Comparison of ENCODE assay signal across 32 mouse cellular contexts in genomic region chr14:51870756-51871155, GRCm38 (mm10). TPM values are rescaled to one million over a fixed set of nuclear protein-coding genes. Genes with fewer than 3 reads are reported as not detected.
A peak's percentile ranks its signal among the peaks of the same experiment; 100 is the strongest.
DNase-seq lines count a peak whose midpoint lies in the region; ATAC-seq and TF ChIP-seq lines count a peak whose summit lies in the region.
"Had no signal": no experiment of that assay in that cellular context is flagged by ENCODE, and none has a peak within 500 bp of the region (broad histone marks: within the 10 kb centered on the region; RNA-seq: fewer than 3 reads in every experiment).

No protein-coding gene starts in this region.

- POLR2A ChIA-PET in Patski (lab: Charles Lee): no interaction called here

- peak; percentile 60 for ATAC-seq in Patski
- ATAC-seq: forebrain, embryonic 14.5 days had no signal

- DNase-seq in lung, postnatal 36 days: peak; percentile 23
- no peak for DNase-seq in lung, postnatal 14 days
- no peak for DNase-seq in Patski (ENCODE audit: low read depth, low spot score)
- DNase-seq in adrenal gland, postnatal 14 days: peak; percentile 61
- DNase-seq in right cerebral cortex, adult 18-20 months: no peak
- DNase-seq in left cerebral cortex, postnatal 36 days (ENCODE audit: low spot score in 2 of 2): no peak
- no peak for DNase-seq in gastrocnemius, adult 18-20 months (ENCODE audit: low spot score)
- DNase-seq: cerebellum, adult 18-20 months; cerebellum, postnatal 25 days; heart, postnatal 4 days; kidney, adult 2 months; kidney, postnatal 10 days; left cerebral cortex, postnatal 4 days; lung, adult 18-20 months; lung, postnatal 4 days; midbrain, embryonic 14.5 days; right cerebral cortex, postnatal 4 days; thymus, postnatal 36 days had no signal

- in situ Hi-C loops in Patski (cut with MboI; ENCODE audit: low pct_unique_long_range_greater_than_20kb): no loop called here

- no peaks in the 10 kb centered on the region for H3K27me3 ChIP-seq in Patski
- H3K27me3 ChIP-seq: embryonic facial prominence, embryonic 12.5 days; heart, embryonic 15.5 days; limb, embryonic 15.5 days had no signal

- TF ChIP-seq CTCF in Patski (IDR thresholded peaks at IDR 0.05): no peak

- intact Hi-C loops in left cerebral cortex, postnatal 36 days (cut with DNase I): no loop called here

- CTCF ChIA-PET in Patski (lab: Charles Lee): interaction anchor here (1.6 kb wide), 1 partner anchor 13 kb away, joined by 6 read pairs; no protein-coding TSS in a partner anchor

RNA-seq across cellular contexts. Expression of gene Mettl17, which starts 13.9 kb away (rescaled TPM):
- polyA plus RNA-seq in Patski (2021): 27.5 TPM
- 37.1 and 39.0 TPM in 2 replicates for total RNA-seq in adrenal gland, postnatal 14 days (2021)
- 10 to 100 TPM; 23.6 to 45.2 TPM for total RNA-seq in left cerebral cortex, postnatal 36 days (2021)
- total RNA-seq in gastrocnemius, adult 18-20 months (2021): 10 to 100 TPM; 12.2 to 19.5 TPM

RNA-seq across cellular contexts. Expression of gene Ear6, which starts 17.3 kb away (rescaled TPM):
- polyA plus RNA-seq in Patski (2021): not detected
- 0.67 TPM in 1 of 2 replicates, not detected in the other for total RNA-seq in adrenal gland, postnatal 14 days (2021)
- not detected for total RNA-seq in left cerebral cortex, postnatal 36 days (2021)
- not detected for total RNA-seq in gastrocnemius, adult 18-20 months (2021)
- total RNA-seq: gastrocnemius, adult 8-10 months; heart, postnatal 4 days; layer of hippocampus, postnatal 10 days; left cerebral cortex, adult 2 months; left cerebral cortex, postnatal 4 days; megakaryocyte-erythroid progenitor cell, adult 5-6 weeks had no signal
- polyA plus RNA-seq: embryonic facial prominence, embryonic 12.5 days; erythroblast, embryonic 14.5 days; forebrain, embryonic 14.5 days; frontal cortex, adult 2 months; heart, embryonic 15.5 days; hindbrain, embryonic 14.5 days; intestine, embryonic 14.5 days; kidney, adult 2 months; limb, embryonic 15.5 days; midbrain, embryonic 14.5 days; neural tube, embryonic 11.5 days; stomach, embryonic 14.5 days had no signal

RNA-seq across cellular contexts. Expression of gene Slc39a2, which starts 21.9 kb away (rescaled TPM):
- 0.15 TPM for polyA plus RNA-seq in Patski (2021)
- total RNA-seq in adrenal gland, postnatal 14 days (2021): 0.63 and 0.64 TPM in 2 replicates
- total RNA-seq in left cerebral cortex, postnatal 36 days (2021): 1 to 10 TPM; 2.6 to 8.1 TPM
- under 1 TPM; 0.33 to 0.57 TPM for total RNA-seq in gastrocnemius, adult 18-20 months (2021)
- polyA plus RNA-seq: erythroblast, embryonic 14.5 days had no signal

RNA-seq across cellular contexts. Expression of gene Ndrg2, which starts 43.2 kb away (rescaled TPM):
- 1.1 TPM for polyA plus RNA-seq in Patski (2021)
- total RNA-seq in adrenal gland, postnatal 14 days (2021): 314 and 338 TPM in 2 replicates
- 100 to 1,000 TPM; 753 to 795 TPM for total RNA-seq in left cerebral cortex, postnatal 36 days (2021)
- total RNA-seq in gastrocnemius, adult 18-20 months (2021): 1,000 to 10,000 TPM; 1,941 to 1,973 TPM

RNA-seq across cellular contexts. Expression of gene Tppp2, which starts 47.5 kb away (rescaled TPM):
- polyA plus RNA-seq in Patski (2021): not detected
- total RNA-seq in adrenal gland, postnatal 14 days (2021): not detected in 2 replicates
- total RNA-seq in left cerebral cortex, postnatal 36 days (2021): not detected
- total RNA-seq in gastrocnemius, adult 18-20 months (2021): 1 to 10 TPM; 2.2 to 2.7 TPM
- total RNA-seq: heart, postnatal 4 days; layer of hippocampus, postnatal 10 days; left cerebral cortex, adult 2 months; left cerebral cortex, postnatal 4 days; megakaryocyte-erythroid progenitor cell, adult 5-6 weeks had no signal
- polyA plus RNA-seq: embryonic facial prominence, embryonic 12.5 days; erythroblast, embryonic 14.5 days; forebrain, embryonic 14.5 days; frontal cortex, adult 2 months; heart, embryonic 15.5 days; hindbrain, embryonic 14.5 days; kidney, adult 2 months; limb, embryonic 15.5 days; midbrain, embryonic 14.5 days; neural tube, embryonic 11.5 days; stomach, embryonic 14.5 days had no signal

Comparison
In these comparisons a context has a peak if more than half of its experiments do, and no peak if none do; other contexts are left out.
1. DNase-seq: peak in lung, postnatal 36 days (single experiment) and adrenal gland, postnatal 14 days (single experiment); none in lung, postnatal 14 days (single experiment), Patski (single experiment), right cerebral cortex, adult 18-20 months (single experiment), left cerebral cortex, postnatal 36 days (0 of 2) and gastrocnemius, adult 18-20 months (single experiment).